Mouse (Mus musculus) ovary, postnatal 36 days (tissue): ENCODE results near the gene Taar6.

Experiments used
- DNase-seq: peaks from one replicate; pipeline ENCODE4 v3.0.0; 2022; ENCODE audit warnings: low spot score, mixed read lengths

The Taar6 gene

DNA sequence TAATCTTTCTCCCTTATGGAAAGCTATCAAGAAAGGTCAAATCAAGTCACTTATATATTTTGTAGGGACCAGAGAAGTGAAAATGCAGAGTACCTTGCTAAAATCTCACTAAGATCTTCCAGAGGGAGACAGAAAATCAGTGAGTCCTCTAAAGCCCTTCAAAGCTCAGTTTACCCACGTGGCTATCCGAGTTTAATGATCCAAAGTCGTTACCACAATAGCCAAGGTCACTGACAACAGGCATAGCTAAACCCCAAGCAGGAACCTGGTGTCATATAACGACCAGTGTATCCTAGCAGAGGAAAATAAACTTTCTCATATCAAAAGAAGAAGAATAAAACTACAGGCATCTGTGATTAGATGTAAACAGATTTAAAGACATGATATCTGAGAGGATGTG is 47.8 kb downstream of the Taar6 start:
- no peak for DNase-seq
